ENCODE assay signal across 20 mouse cellular contexts in the genomic region with DNA sequence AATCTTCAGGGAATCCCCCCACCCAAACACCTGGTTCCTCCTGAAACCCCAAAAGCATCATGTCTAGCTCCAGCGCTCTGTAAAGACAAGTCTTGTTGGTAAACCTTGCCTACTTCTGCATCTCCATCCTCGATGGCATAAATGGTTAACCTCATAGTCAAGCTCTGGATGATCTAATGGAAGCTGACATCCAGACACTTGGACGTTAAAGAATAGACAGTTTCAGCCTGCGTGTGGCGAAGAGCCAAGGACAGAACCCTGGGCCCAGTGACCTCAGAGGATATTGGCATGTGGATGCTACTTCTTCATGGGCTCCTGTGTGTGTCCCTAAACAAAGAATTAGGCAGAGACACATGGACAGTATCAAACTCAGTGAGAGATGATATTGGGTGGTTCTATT. TPM values are rescaled to one million over a fixed set of nuclear protein-coding genes. Genes with fewer than 3 reads are reported as not detected.
"Had no signal": no experiment of that assay in that cellular context is flagged by ENCODE, and none has a peak within 500 bp of the region (broad histone marks: within the 10 kb centered on the region; RNA-seq: fewer than 3 reads in every experiment).

No protein-coding gene starts in this region.

- H3K4me3 ChIP-seq: kidney, embryonic 15.5 days; left cerebral cortex, adult 2 months; limb, embryonic 12.5 days; limb, embryonic 15.5 days; midbrain, embryonic 12.5 days; midbrain, embryonic 15.5 days; neural tube, embryonic 12.5 days; neural tube, embryonic 15.5 days had no signal

- H3K4me1 ChIP-seq: kidney, embryonic 15.5 days; limb, embryonic 12.5 days; limb, embryonic 15.5 days; midbrain, embryonic 12.5 days; midbrain, embryonic 15.5 days; neural tube, embryonic 12.5 days; neural tube, embryonic 15.5 days had no signal

- H3K27ac ChIP-seq: kidney, embryonic 15.5 days; left cerebral cortex, adult 2 months; limb, embryonic 12.5 days; limb, embryonic 15.5 days; liver, embryonic 14.5 days; macrophage; midbrain, embryonic 12.5 days; midbrain, embryonic 15.5 days; neural tube, embryonic 12.5 days; neural tube, embryonic 15.5 days; stomach, postnatal 0 days had no signal

- H3K27me3 ChIP-seq: kidney, embryonic 15.5 days; limb, embryonic 12.5 days; limb, embryonic 15.5 days; midbrain, embryonic 12.5 days; midbrain, embryonic 15.5 days; neural tube, embryonic 12.5 days; neural tube, embryonic 15.5 days had no signal

- DNase-seq: kidney, postnatal 10 days; kidney, postnatal 36 days; layer of hippocampus, postnatal 36 days; liver, postnatal 0 days; lung, embryonic 14.5 days; right cerebral cortex, adult 18-20 months; right cerebral cortex, postnatal 14 days; right cerebral cortex, postnatal 4 days; thymus, postnatal 36 days had no signal

- H3K36me3 ChIP-seq: limb, embryonic 12.5 days; limb, embryonic 15.5 days; midbrain, embryonic 12.5 days; midbrain, embryonic 15.5 days; neural tube, embryonic 12.5 days; neural tube, embryonic 15.5 days had no signal

RNA-seq across cellular contexts. Expression of gene Agtr1a, which starts 42.6 kb away (rescaled TPM):
- polyA plus RNA-seq: macrophage had no signal
